Mouse (Mus musculus): ENCODE results near the gene Adam19. TPM values are rescaled to one million over a fixed set of nuclear protein-coding genes. Genes with fewer than 3 reads are reported as not detected.
"Not testable (repeated sequence)": the region's sequence is repeated elsewhere in the genome, so short reads cannot be mapped to it uniquely, and the experiment has no call there.

The Adam19 gene
- polyA plus RNA-seq, 1 experiment from 2014 or later: 12.0 TPM

DNA sequence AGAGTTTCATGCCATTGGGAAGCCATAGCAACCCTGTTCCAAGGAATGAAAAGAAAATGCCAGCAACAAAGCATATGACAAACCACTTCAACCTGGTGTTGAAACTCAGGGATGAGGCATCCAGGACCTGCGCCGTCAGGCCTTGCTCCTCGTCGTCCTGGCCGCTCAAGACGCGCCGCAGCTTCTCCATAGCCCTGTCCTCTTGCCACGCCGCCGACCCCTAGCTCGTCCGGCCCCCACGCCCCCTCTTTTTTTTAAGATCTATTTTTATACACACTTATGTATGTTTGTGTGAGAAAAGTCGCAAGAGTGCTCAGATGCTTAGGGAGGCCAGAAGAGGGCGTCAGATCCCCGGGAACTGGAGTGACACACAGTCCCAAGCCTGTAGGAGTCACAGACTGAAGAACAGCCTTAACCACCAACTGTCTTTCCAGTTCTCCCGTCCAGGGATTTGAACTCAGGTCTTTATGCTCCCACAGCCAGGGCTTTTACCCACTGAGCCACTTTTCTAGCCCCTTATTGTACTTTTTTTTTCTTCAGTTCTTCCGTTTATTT is 3.6 kb upstream of the Adam19 start, which contains the start of gene Gm12166:
Gene Gm12166, minus strand, starts transcription at position 217 of the 555 bp plus-strand sequence.
- 0 out of 2 replicates have a peak within 1 kb of the TSS, but pooled peaks have one; percentile 19 for H3K9ac ChIP-seq (ENCODE audit: low read depth, low read length)
- not testable (repeated sequence) for ATAC-seq; H3K9me3 ChIP-seq (ENCODE audit: control insufficient read depth, low read length); H3K4me2 ChIP-seq (ENCODE audit: low read depth, low read length); H3K27me3 ChIP-seq (replicated peaks; ENCODE audit: control insufficient read depth, insufficient read depth, low read length); H3K36me3 ChIP-seq (ENCODE audit: control insufficient read depth, insufficient read depth, low read length); H3K4me1 ChIP-seq (ENCODE audit: control insufficient read depth, insufficient read depth, low read length); H3K27ac ChIP-seq (ENCODE audit: low read length); H3K4me3 ChIP-seq (ENCODE audit: low read length)
- WGBS: 33% methylated on average over 19 of the region's 19 CpGs

DNA sequence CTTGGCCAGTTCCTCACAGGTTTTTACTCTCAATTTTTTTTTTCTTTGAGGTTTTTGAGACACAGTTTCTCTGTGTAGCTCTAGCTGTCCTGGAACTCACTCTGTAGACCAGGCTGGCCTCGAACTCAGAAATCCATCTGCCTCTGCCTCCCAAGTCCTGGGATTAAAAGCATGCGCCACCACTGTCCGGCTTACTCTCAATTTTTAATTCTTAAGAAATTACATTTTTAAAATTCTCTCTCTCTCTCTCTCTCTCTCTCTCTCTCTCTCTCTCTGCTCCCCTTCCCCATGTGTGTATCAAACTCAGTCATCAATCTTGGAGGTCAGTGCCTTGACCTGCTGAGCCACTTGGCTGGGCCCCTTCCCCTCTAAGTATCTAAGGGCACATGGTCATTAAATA is 2.3 kb upstream of the Adam19 start:
- not testable (repeated sequence) for H3K4me1 ChIP-seq (ENCODE audit: control insufficient read depth, insufficient read depth, low read length); H3K36me3 ChIP-seq (ENCODE audit: control insufficient read depth, insufficient read depth, low read length); H3K9me3 ChIP-seq (ENCODE audit: control insufficient read depth, low read length); H3K4me3 ChIP-seq (ENCODE audit: low read length); ATAC-seq; H3K27me3 ChIP-seq (replicated peaks; ENCODE audit: control insufficient read depth, insufficient read depth, low read length); H3K9ac ChIP-seq (ENCODE audit: low read depth, low read length); H3K27ac ChIP-seq (ENCODE audit: low read length); H3K4me2 ChIP-seq (ENCODE audit: low read depth, low read length)
- WGBS: 90% methylated on average over 3 of the region's 3 CpGs

DNA sequence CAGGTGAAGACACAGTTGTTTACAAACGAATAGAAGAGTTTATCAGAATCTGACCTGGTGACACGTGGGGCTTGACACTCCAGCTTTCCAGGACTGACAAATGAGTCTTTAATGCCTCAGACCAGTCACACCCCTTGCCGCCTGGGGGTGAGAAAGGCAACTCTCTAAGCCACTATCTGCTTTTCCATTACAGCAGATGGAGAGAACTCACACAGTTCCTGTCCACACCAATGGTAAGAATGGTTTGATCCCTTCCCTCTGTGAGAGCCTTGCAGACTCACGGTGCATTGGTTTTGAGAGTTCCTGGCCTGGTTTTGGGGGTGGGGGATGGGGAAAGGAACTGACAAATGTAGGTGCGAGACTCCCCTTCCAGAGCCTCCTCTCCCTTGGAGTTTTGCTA is 1.5 kb upstream of the Adam19 start:
- H3K36me3 ChIP-seq (ENCODE audit: control insufficient read depth, insufficient read depth, low read length): no peaks in the 10 kb centered on the region
- WGBS: 47% methylated on average over 5 of the region's 5 CpGs
- no peak overlapping the region for H3K9ac ChIP-seq (ENCODE audit: low read depth, low read length)
- H3K4me3 ChIP-seq (ENCODE audit: low read length): no peak overlapping the region
- H3K9me3 ChIP-seq (ENCODE audit: control insufficient read depth, low read length): no peaks in the 10 kb centered on the region
- no peak overlapping the region for H3K4me2 ChIP-seq (ENCODE audit: low read depth, low read length)
- H3K4me1 ChIP-seq (ENCODE audit: control insufficient read depth, insufficient read depth, low read length): peaks cover 7% of the 10 kb centered on the region; the same call in 1 of the 2 replicates
- peaks cover 2% of the 10 kb centered on the region; the same call in 1 of the 2 replicates for H3K27me3 ChIP-seq (replicated peaks; ENCODE audit: control insufficient read depth, insufficient read depth, low read length)
- ATAC-seq: no peak
- H3K27ac ChIP-seq (ENCODE audit: low read length): no peak overlapping the region

DNA sequence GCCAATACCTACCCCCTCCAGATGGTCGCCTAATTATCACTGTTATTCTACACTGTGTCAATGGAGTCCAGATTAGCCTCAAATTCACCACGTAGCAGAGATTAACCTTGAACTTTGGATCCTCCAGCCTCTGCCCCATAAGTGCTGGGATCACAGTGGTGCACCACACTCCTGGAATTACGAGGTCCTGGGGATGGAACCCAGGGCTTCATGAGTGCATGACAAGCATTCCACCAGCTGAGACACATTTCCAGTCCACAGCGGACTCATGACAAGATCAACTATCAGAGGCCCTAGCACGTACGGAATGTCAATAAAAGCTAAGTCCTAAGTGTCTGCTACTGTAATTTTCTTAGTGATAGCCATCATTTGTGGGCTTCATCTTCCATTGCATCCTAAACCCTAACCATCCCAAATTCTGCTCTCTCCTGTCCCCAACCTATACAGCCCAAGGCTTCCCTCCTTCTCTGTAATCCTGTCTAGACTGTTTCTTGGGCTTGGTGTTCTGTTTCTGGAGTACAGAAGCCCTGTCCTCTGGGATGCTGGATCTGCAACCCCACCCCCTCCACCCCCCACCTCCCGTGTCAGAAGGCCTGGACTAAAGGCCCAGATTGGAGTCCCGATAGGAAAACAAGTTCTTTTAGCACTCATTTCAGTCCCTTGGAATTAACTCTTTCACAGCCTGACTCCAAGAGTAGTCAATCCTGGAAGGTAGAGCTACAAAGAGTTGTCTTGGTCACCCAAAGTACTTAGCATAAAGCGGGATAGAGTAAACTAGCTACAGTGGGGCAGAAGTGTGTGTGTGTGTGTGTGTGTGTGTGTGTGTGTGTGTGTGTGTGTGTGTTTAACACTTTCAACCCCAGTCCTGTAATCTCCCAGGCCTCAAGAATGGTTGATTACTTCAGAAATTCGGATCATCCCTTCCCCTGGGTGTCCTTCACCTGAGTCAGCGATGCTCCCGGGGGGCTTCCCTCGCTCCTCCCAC is 589 bp upstream of the Adam19 start:
- Histone ChIP-seq H3K36me3 (ENCODE audit: control insufficient read depth, insufficient read depth, low read length) (no peaks in the 10 kb centered on the region), H3K9me3 (ENCODE audit: control insufficient read depth, low read length) (no peaks in the 10 kb centered on the region), H3K4me2 (ENCODE audit: low read depth, low read length) (peak overlapping the region; percentile 55), H3K4me3 (ENCODE audit: low read length) (peak overlapping the region; percentile 71), H3K9ac (ENCODE audit: low read depth, low read length) (peak overlapping the region; percentile 83), H3K27me3 (replicated peaks; ENCODE audit: control insufficient read depth, insufficient read depth, low read length) (peaks cover 2% of the 10 kb centered on the region; the same call in 1 of the 2 replicates), H3K4me1 (ENCODE audit: control insufficient read depth, insufficient read depth, low read length) (peaks cover 7% of the 10 kb centered on the region; the same call in 1 of the 2 replicates), H3K27ac (ENCODE audit: low read length) (peak overlapping the region; percentile 87)
- peak; percentile 32 for ATAC-seq
- WGBS: 24% methylated on average over 13 of the region's 13 CpGs

DNA sequence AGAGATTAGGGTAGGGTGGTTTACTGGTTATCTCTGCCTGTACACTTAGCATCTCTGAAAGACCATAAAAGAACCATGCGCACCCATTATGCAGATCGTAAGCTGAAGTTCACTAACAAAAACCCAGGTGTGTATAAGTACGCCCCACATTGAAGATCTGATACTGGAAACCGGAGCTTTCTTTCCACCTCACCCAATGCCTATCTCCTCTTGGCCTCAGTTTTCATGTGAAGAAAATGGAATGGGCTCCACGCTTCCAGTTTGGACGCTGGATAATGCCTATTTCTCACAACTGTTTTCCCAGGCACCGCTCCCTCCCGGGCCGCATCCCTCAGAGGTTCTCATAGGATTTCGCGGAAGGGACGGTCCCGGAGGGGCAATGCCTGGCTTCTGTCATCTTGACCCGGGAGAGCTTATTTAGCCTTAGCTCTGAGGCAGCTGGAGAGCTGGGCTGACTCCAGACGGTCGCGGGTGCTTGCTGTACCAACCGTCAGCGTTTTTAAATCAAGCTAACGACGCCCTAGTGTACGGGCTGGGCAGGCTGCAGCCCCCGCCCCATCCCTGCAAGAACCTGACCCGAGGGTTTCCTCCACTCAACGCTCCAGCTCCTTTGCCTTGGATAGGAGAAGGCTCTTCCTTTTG is 1.1 kb downstream of the Adam19 start:
- Histone ChIP-seq H3K36me3 (ENCODE audit: control insufficient read depth, insufficient read depth, low read length) (no peaks in the 10 kb centered on the region), H3K27ac (ENCODE audit: low read length) (peak overlapping the region; percentile 87), H3K4me1 (ENCODE audit: control insufficient read depth, insufficient read depth, low read length) (peaks cover 7% of the 10 kb centered on the region; the same call in 1 of the 2 replicates), H3K4me2 (ENCODE audit: low read depth, low read length) (peak overlapping the region; percentile 55), H3K27me3 (replicated peaks; ENCODE audit: control insufficient read depth, insufficient read depth, low read length) (peaks cover 2% of the 10 kb centered on the region; the same call in 1 of the 2 replicates), H3K9me3 (ENCODE audit: control insufficient read depth, low read length) (no peaks in the 10 kb centered on the region), H3K4me3 (ENCODE audit: low read length) (peak overlapping the region; percentile 71), H3K9ac (ENCODE audit: low read depth, low read length) (peak overlapping the region; percentile 83)
- WGBS: 4% methylated on average over 25 of the region's 25 CpGs
- ATAC-seq: peak; percentile 26; the same call in 1 of the 2 replicates

DNA sequence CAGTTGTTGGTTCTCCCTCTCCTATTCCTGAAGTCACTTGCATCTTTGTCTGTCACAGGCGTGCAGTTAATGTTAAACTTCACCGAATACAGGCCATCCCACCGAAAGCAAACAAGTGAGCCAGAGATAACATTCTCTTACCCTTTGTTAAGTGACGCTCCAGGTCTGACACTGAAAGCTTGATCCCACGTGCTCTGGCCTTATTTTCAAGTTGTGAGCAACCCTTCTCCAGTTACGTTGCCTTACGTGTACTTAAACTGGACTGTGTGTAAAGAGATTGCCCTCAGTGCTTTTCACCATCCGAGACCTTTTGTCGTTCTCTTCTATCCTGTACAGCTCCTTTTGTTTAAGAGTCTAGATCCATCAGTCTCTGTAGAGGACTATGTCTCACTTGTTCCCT is 2.2 kb downstream of the Adam19 start:
- Histone ChIP-seq H3K9me3 (ENCODE audit: control insufficient read depth, low read length) (no peaks in the 10 kb centered on the region), H3K27me3 (replicated peaks; ENCODE audit: control insufficient read depth, insufficient read depth, low read length) (peaks cover 2% of the 10 kb centered on the region; the same call in 1 of the 2 replicates), H3K4me1 (ENCODE audit: control insufficient read depth, insufficient read depth, low read length) (peaks cover 7% of the 10 kb centered on the region; the same call in 1 of the 2 replicates), H3K36me3 (ENCODE audit: control insufficient read depth, insufficient read depth, low read length) (no peaks in the 10 kb centered on the region), H3K9ac (ENCODE audit: low read depth, low read length) (peak overlapping the region; percentile 33; the same call in 1 of the 2 replicates), H3K4me2 (ENCODE audit: low read depth, low read length) (peak overlapping the region; percentile 34), H3K4me3 (ENCODE audit: low read length) (peak overlapping the region; percentile 36), H3K27ac (ENCODE audit: low read length) (no peak overlapping the region)
- WGBS: 14% methylated on average over 9 of the region's 9 CpGs
- ATAC-seq: no peak

DNA sequence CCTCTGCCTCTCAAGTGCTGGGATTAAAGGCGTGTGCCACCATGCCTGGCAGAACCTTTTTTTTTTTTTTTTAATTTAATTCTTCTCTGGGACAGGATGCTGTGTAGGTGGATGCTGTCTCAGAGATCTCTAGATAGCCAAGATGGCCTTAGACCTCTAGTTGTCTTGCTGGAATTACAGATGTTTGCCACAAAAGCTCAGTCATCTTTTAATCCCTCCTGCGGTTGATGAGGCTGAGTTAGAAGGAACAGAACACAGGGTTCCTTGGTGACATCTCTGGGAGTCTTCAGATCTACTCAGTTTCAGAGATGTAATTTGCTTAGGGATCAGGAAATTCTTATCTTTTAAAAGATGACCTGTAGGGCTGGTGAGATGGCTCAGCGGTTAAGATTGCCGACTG is 3.1 kb downstream of the Adam19 start:
- Histone ChIP-seq H3K9me3 (ENCODE audit: control insufficient read depth, low read length) (no peaks in the 10 kb centered on the region), H3K9ac (ENCODE audit: low read depth, low read length) (no peak overlapping the region), H3K4me1 (ENCODE audit: control insufficient read depth, insufficient read depth, low read length) (peaks cover 7% of the 10 kb centered on the region; the same call in 1 of the 2 replicates), H3K4me2 (ENCODE audit: low read depth, low read length) (no peak overlapping the region), H3K27me3 (replicated peaks; ENCODE audit: control insufficient read depth, insufficient read depth, low read length) (peaks cover 2% of the 10 kb centered on the region; the same call in 1 of the 2 replicates), H3K36me3 (ENCODE audit: control insufficient read depth, insufficient read depth, low read length) (no peaks in the 10 kb centered on the region), H3K27ac (ENCODE audit: low read length) (no peak overlapping the region), H3K4me3 (ENCODE audit: low read length) (no peak overlapping the region)
- 87% methylated on average over 4 of the region's 4 CpGs for WGBS
- no peak for ATAC-seq

DNA sequence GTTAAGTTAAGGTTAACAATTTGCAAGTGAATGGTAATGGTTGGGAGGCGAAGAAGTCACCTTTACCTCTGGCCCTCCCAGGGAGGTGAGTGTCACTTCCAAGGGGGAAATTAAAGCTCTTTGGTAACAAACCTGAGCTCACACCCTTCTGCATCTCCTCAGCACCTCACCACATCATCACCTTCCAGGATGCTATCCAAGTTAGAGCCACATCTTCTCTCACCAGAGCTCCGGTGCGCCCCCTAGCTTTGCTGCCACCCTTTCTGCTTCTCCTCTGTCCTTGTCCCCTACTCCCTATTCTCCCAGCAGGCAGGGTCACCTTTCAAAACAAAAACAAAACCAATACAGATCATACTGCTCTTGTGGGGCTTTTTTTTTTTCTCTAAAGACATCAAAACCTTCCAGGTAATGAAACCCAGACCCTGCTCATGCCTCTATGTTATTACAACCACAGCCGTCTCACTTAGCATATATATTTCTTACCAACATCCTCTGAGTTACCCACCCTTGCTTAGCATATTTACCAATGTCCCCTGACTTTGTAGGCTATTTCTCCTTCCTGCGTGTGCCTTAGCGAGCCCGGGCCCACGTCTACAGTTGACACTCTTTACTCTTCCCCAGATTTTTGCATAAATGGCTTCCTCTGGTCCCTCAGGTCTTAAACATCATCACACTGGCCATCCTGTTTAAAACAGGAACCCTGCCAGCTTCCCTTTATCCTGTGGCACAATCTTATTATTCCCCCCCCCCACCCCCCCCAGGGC is 4.3 kb downstream of the Adam19 start:
- Histone ChIP-seq H3K9ac (ENCODE audit: low read depth, low read length) (no peak overlapping the region), H3K27ac (ENCODE audit: low read length) (no peak overlapping the region), H3K36me3 (ENCODE audit: control insufficient read depth, insufficient read depth, low read length) (no peaks in the 10 kb centered on the region), H3K4me2 (ENCODE audit: low read depth, low read length) (no peak overlapping the region), H3K9me3 (ENCODE audit: control insufficient read depth, low read length) (no peaks in the 10 kb centered on the region), H3K4me3 (ENCODE audit: low read length) (no peak overlapping the region), H3K27me3 (replicated peaks; ENCODE audit: control insufficient read depth, insufficient read depth, low read length) (peaks cover 2% of the 10 kb centered on the region; the same call in 1 of the 2 replicates), H3K4me1 (ENCODE audit: control insufficient read depth, insufficient read depth, low read length) (peaks cover 11% of the 10 kb centered on the region; the same call in 1 of the 2 replicates)
- ATAC-seq: no peak
- 65% methylated on average over 8 of the region's 8 CpGs for WGBS

All from intestine, embryonic 16.5 days (tissue).